Mouse (Mus musculus) MEL (cell line): ENCODE results near the gene Card9.

Experiments
- CHD2 ChIP-seq: IDR thresholded peaks from 2 replicates; pipeline ENCODE4 v1.6.1; 2011; ENCODE audit warnings: low read length, improper control_type of control experiment
- CTCF ChIP-seq, 3 experiments: IDR thresholded peaks in 2 of 3; conservative IDR thresholded peaks in 1 of 3; 2 replicates each; pipeline ENCODE4 v1.5.1; 2011 to 2012; ENCODE audit warnings: low read length in 3 of 3, low read depth in 2 of 3, mild to moderate bottlenecking in 2 of 3, improper control_type of control experiment in 1 of 3, inconsistent platforms in 1 of 3, mixed read lengths in 1 of 3, moderate library complexity in 1 of 3; ENCODE audit not compliant: control insufficient read depth in 1 of 3, insufficient read depth in 1 of 3, poor library complexity in 1 of 3, severe bottlenecking in 1 of 3
- POLR2A ChIP-seq, 2 experiments: IDR thresholded peaks; 2 replicates each; pipeline ENCODE4 v1.6.1; 2011 to 2012; ENCODE audit warnings: low read length in 2 of 2, mild to moderate bottlenecking in 2 of 2, control low read depth in 1 of 2, improper control_type of control experiment in 1 of 2, low read depth in 1 of 2, moderate library complexity in 1 of 2; ENCODE audit not compliant: control insufficient read depth in 1 of 2, insufficient read depth in 1 of 2, poor library complexity in 1 of 2
- TCF12 ChIP-seq: IDR thresholded peaks from 2 replicates; pipeline ENCODE4 v1.6.1; 2014; ENCODE audit warnings: low read depth, mild to moderate bottlenecking, inconsistent platforms, low read length, improper control_type of control experiment, moderate library complexity
- ZKSCAN1 ChIP-seq: IDR thresholded peaks from 2 replicates; pipeline ENCODE4 v1.6.1; 2012; ENCODE audit warnings: low read depth, mild to moderate bottlenecking, inconsistent platforms, low read length, improper control_type of control experiment, moderate library complexity

DNA sequence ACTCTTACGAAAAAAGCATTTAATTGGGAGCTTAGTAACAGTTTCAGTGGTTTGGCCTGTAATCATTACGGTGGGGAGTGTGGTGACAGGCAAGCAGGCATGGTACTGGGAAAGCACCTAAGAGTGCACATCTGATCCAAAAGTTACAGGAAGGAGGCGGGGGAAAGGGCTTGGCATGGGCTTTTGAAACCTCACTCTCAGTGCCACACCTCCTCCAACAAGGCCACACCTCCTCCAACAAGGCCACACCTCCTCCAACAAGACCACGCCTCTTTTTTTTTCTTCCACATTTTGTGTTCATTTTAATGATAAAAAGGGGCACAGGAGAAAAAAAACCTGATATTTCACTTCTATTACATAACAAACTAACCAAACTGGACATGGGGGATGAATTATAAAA, 32.9 kb downstream of the Card9 start:
- TF ChIP-seq CTCF (IDR thresholded peaks at IDR 0.05 in 2 of 3, conservative IDR thresholded peaks at IDR 0.05 in 1 of 3; ENCODE audit: control insufficient read depth in 1 of 3, insufficient read depth in 1 of 3, low read depth in 2 of 3, low read length in 3 of 3, poor library complexity in 1 of 3, severe bottlenecking in 1 of 3) = no peak
- no peak for TF ChIP-seq POLR2A (IDR thresholded peaks at IDR 0.05; ENCODE audit: control insufficient read depth in 1 of 2, insufficient read depth in 1 of 2, low read depth in 1 of 2, low read length in 2 of 2, poor library complexity in 1 of 2)
- no peak for TF ChIP-seq CHD2
- no peak for TF ChIP-seq TCF12
- no peak for TF ChIP-seq ZKSCAN1
